Mouse (Mus musculus) heart, postnatal 0 days (tissue): ENCODE measurements around the gene Txndc11.

Experiments used
- CTCF ChIP-seq: IDR thresholded peaks from 2 replicates; pipeline ENCODE4 v1.5.1; 2016; ENCODE audit warnings: antibody characterized with exemption, control low read depth, low read depth
- EP300 ChIP-seq: IDR thresholded peaks from 2 replicates; pipeline ENCODE4 v1.6.1; 2016; ENCODE audit warnings: antibody characterized with exemption, low read depth

- TF ChIP-seq CTCF (no peak), EP300 (no peak)
These were observed 62.0 kb downstream of the Txndc11 start for GRCm38 (mm10) chr16:11072454-11072853.
